Mouse (Mus musculus) B cell, adult 2 months (primary cell): Measurements from ENCODE around the gene Tns3.
"Not testable (repeated sequence)": the region's sequence is repeated elsewhere in the genome, so short reads cannot be mapped to it uniquely, and the experiment has no call there.

ENCODE experiments used
- DNase-seq, 2 experiments: peaks; one replicate each; pipeline ENCODE4 v3.0.0; 2022

Gene Tns3

DNA sequence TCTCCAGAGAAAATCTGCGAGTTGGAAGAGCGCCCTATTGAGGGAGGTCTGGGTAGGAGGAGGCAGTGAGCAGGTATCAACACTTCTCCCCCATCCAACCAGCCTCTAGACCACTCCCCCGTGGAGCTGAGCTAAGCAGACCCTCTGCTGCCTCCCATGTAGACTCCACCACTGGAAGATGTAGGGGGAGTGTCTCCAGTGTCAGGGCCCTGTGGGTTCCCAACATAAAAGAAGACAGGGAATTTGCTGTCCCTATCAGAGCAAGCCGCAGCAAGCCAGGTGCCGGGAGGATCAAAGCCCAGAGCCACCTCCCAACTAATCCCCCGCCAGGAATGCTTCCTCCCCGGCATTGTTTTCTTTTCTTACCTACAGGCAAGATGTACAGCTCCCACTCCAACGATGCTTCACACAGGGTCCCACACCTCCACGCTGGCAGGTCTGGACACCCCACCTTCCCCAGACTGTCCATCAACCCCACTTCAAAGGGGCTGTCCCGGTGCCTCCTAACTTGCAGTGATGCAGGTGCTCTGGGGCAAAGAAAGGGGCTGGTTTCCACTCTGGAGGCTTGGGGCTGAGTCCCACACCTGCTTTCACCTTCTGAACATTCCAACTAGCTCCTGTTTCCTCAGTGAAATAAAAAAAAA is 22.6 kb downstream of the Tns3 start:
- no peak for DNase-seq

DNA sequence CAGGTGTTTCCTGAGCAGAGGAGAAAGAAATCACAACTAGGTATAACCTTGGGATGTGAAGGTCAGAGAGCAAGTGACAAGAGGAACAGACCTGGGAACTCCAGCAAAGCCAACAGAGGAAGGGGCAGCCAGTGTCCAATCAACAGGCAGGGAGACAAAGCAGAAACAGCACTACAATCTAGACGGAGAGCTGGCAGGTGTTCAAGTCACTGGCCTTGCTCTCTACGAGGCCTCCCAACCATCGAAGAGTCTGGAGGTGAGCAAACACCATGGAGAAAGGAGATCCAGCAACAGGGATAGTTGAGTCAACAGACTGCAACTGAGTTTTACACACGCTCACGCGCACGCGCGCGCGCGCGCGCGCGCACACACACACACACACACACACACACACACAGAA is 24.6 kb downstream of the Tns3 start:
- DNase-seq: no peak

DNA sequence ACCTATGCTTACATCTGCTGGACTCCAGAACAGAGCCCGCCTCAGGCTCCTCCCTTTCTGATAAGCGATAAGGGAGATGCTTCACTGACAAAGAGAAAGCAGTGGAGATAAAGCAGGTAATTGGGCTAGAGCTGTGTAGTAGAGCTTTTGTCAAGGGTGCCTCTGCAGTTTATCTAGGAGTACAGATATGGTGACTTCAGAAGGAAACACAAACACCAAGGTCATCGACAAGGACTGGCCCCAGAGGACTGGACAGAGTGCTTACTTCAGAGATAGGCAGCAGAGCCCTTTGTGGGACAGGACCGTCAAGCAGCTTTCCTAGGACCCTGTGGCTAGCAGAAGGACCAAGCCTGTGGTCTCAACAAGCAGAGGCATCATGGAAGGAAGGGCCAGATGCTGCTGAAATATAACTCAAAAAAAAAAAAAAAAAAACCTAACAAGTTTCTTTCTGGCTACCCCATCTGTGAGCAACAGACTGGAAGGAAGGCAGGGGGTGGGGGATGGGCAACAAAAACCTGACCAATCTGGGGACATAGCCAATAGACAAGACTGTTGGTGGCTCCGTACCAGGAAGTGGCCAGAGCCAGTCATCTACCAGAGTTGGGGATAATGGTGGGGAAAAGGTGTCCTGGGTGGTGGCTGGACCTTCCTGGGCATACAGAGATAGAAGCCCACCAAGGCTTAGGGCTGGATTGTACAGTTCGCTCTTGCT is 25.2 kb downstream of the Tns3 start:
- DNase-seq: no peak

DNA sequence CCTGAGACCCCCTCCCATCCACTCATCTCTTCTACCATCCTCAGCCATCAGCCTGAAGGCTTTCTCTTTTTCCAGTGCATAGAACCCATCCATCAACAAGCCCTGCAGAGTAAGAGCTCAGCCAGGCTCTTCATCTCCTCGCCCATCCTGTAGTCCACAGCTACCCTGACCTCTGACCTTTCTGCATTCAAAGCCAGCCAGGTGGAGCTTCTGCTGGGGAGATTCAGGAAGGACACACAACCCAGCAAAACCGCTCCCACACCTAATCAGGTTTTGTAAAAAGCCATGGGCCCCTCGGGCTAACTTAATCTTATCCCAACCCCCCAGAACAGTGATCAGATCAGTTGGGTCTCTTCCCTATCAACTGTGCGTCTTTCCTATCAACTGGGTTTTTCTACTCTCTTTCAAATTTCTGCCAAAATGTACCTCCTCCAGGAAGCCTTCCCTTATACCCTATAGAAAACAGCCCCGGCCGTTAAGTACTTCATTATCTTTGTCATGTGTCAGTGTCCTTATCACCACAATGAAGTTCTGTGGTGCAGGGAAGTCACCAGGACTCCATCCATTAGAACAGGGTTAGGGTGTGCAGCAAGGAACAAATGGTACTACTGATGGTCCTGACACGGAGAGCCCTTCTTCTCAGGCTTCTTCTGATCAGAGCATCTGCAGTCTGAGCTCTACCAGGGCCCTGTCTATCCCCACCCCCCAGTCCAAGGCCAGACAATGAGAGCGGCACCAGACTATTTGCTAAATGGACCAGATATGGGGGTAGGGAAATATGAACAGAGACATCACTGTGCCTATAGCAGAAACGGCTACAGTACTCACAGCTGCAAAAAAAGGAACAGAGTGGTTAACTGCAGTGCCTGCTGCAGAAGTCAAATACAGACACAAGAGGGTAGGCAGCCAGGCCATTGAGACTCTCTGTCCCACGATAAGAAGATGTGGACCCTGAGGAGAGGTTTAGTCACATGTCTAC is 26.6 kb downstream of the Tns3 start:
- no peak for DNase-seq

DNA sequence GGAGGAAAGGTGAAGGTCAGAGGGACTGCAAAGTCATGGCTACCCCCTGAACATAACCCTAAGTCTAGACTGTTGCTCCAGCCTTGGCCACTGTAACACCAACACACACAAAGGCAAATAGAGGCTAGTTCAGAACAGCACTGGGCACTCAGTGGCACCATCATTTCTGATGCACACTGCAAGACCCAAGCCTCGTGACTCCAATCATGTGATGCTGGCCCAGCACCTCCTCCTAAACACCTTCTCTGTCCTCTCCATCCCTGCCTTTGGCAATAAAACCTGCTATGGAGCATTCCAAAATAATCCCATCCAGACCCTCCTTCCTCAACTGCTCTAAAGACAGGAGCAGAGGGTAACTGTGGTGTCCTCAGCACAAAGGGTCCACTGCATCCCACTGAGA is 27.7 kb downstream of the Tns3 start:
- no peak for DNase-seq

DNA sequence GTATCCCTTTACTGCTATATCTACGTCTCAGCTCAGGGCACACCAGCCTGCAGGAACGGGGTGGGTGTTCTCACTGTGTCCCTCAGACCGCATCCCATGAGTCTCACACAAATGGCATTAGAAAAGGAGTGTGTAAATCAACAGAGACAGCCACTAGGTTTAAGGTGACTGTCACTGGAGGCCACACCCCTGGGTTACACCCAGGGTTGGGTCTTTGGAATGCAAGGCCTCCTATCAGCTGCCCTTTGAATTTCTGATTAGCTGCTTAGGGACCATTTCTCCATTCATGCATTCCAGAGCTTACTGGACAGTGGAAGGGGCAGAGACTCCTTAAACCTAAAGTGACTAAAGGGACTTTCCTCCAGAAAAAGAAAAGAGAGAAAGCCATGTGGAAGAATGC is 28.6 kb downstream of the Tns3 start:
- no peak for DNase-seq

DNA sequence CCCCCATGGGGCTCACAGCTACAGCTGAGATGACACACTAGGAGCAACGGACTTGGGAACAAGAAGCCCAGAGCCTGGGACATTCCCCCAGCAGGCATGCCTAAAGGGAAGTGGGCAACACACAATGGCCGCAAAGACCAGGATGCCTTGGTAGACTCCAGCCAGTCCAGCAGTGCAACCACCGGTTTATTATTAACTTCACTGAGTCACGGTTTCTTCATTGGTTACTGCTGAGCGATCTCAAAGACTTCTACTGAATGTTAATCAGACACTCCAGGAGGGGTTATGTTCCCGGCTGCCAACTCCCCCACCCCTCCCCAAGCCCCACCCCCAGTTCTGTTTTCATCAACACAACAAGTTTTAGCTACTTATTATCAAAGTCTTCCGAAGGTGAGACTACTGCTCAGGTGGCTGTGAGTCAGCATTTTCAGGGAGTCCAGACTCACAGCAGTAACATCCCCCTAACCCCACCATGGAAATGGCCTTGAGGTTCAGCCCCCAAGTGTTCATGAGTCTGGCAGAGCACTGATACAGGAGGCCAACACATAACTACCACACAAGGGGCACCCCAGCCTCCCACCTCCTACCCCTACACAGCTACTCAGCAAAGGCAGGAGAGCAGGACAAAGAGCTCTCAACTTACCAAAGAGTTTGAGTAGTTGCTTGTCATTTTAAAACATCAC is 29.5 kb downstream of the Tns3 start:
- DNase-seq: no peak

DNA sequence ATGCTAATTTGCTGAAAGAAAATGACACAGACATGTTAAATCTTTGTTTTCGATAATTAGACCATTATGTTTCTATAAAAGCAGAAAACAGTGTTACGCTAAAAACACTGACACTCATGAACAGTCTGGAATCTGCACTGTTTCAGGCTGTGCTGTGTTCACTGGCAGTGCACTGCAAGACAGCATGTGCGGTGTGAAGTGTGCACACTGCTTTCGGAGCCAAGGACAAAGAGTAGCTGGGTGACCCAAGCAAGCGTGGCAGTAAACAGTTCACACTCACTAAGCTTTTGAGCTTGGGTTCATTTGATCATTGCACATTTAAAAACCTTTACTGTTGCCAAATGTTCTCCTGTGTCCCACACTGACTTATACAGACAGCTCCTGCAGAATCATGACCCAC is 32.2 kb downstream of the Tns3 start:
- no peak for DNase-seq

DNA sequence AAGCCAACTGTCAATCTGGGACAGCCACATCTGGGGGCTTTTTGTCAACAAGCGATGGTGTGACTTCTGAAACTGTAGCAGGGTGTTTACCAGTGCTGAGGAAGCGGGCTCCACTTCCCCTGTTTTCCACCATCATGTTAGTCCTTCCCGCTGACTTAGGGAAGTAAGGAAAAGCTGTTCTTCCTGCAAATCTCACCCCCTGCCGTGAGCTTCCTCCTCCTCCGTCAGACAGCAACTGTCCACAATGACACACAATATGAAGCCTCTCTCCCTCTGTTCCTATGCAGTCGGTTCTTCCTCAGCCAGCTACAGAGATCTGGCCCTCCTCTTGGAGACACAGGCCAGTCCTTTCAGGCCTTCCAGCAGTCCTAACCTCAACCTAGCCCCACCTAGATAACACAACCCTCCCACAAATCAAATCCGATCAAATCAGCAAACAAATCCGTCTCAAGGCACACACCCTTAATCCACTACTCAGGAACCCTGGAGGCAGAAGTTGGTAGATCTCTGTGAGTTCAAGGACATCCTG is 34.4 kb downstream of the Tns3 start:
- DNase-seq: no peak

DNA sequence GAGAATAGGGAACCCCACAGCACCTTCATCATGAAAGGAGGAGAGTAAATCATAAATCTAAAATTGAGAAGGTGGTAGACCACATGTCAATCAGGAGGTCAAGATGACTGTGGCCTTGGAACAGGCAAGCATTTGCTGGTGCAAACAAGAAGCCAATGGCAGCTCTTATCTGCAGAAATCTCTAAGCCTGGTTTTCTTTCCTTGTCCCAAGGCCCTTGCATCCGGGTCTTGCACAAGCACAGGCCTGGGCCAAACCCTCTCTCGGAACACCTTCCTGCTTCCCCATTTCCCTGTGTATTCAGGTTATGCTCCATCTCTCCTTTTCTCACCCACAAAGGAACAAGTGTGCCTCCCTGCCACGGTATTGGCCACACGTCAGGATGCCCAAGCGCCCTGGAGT is 35.0 kb downstream of the Tns3 start:
- no peak for DNase-seq

DNA sequence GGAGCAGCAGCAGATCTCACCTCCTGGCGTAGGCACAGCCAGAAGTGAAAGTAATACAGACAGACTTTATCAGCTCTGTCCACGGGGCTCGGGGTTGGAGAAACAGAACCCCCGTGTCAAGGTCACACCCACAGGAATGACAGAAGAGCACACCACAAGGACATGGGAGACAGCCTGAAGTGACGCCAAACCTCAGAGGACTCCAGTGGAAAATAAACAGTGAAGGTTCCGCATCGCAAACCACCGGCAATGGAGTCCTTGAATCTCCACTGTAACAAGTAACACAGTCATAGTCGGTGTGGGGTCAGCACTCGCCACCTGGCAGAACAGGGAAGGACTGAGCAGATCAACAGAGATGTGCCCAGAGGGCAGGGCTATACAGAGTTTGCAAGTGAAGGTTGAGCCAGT is 35.5 kb downstream of the Tns3 start:
- DNase-seq: peak; percentile 25 to 29

DNA sequence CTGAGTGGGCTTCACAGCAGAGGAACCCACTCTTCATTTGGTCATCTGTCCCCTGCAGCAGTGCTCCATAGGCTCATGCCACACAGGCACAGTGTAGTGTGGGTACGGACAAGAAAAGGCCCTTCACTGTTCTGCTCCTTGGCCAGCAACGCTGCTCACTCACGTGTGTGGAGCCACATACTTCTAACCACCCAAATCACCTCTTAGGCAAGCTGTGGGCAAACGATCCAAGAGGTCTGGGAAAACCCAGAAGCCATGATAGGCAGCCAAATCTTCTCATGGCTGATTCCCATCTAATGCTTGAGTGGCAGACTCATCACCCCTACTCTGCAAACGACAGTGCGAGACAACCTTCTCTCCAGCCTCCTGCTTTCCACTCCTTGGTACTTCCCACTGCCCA is 37.2 kb downstream of the Tns3 start:
- no peak for DNase-seq

DNA sequence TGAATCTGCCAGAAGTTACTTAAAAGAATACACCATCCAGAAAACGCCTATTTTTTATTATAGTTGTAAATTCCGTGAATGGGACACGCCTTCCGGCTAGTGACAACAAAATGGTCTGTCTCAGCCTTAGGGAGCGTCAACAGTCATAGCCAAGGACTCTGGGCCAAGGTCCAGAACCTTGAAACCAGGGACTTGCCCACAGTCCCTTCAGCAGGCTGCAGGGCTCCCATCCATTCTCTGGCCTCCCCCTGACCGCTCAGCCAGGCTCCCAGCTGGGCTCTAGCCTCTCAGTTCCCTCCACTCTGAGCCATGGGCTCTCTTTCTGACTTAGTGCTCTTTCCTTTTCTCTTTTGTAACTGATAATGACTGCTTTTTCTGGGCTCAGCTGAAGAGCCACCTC is 37.6 kb downstream of the Tns3 start:
- no peak for DNase-seq

DNA sequence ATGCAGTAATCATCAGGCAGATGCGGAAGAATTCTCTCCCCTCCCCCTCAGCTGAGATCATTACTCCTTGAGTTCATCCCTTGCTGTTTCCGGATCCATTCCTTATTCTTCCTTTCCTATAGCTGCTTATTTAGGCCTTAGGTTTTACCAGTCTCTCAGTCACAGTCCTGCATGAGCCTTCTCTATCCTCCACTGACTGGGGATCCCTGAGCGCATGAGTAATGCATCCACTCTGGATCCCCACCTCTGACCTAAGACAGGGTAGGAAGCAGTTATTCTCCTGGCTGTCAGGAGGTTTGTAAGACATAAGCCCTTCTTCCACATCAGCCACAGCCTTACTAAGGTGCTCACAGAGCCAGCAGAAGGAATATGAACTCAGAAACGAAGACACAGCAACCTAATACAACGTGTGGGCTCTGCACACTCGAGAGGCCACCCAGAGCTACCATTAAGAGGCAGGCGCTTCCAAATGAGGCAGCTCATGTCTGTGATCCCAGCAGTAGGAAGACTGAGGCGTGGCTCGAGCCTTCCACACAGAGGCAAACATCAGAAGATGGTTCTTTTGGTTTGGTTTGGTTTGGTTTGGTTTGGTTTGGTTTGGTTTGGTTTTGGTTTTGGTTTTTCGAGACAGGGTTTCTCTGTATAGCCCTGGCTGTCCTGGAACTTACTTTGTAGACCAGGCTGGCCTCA is 38.3 kb downstream of the Tns3 start:
- no peak for DNase-seq

DNA sequence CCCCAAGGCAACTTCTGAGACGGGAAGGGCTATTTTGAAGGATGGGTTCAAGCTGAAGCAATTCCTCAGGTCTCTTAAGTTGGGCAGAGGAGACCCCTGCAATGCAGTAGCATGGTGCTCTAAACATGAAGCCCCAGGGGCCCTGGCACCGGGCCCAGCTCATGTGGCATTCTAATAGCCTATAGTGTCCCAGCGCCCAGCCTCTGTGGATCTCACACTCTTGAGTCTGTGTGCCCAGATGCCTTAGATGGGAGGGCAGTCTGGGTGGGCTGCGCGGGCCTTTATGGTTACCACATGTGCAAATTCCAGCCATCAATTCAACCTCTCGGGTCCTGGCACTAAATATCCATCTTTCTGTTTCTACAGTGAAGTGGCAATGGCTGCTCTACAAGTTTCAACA is 38.9 kb downstream of the Tns3 start:
- DNase-seq: no peak

DNA sequence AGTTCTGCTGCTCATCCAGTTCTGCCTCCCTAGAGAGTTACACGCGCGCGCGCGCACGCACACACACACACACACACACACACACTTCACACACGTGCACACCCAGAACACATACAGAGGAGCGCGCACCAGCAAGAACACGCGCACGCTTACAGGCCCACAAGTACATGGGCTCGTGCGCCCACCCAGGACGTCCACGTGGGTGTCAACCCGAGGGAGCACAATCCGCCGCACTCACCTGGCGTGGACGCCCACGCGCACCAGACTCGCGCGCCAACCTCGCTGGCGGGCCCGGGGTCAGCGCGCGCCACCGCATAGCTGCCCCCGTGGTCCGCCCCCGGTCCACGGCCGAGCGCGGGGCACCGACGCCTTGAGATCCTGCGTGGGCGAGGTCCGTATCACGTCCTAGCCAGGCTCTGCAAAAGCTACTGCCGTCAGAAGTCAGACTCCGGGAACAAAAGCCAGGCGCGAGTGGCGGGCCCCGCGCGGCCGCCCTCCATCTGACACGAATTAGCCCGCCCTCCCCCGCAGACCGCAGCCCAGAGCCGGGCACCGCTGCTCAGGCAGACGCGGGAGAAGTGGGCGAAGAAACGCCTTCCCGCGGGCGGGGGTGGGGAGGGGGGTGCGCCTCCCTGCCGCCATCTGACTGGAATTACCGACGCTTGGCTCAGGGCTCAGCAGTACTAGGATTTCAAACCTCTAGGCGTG is 40.0 kb downstream of the Tns3 start:
- DNase-seq: peak; percentile 44 to 50

DNA sequence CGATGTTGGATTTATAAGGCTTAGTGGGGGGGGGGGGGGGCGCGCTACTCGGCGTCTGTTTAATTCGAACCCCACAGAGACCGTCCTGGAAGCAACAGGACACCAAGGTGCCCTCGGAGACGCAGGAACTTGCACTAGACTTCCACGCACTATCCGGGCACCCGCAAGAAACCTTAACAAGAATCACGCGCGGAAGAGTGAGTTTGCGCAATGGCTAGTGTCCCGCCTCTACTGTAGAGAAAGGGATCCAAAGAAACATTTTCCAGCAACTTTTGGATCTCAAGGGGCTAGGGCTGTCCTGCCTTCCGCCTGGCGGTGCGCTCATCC is 40.5 kb downstream of the Tns3 start:
- no peak for DNase-seq

DNA sequence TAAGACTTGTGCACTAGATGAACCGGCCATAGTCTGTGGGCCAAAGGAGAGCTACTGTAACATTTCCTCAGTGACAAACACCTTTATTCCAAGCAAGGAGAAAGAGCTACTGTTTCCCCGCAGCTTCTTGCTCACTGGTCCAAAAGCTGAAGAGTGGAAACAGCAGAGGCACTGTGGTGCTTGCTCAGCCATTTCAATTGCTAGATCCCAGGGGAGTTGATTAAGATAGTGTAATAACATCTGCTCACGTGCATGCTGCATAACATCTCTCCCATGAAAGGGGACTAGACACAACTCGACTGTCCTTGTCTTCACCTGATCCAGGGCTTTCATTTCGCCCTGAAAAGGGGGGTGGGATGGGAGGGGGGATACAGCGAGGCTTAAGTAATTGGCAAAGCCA is 41.7 kb downstream of the Tns3 start:
- peak; percentile 14 to 29 for DNase-seq

DNA sequence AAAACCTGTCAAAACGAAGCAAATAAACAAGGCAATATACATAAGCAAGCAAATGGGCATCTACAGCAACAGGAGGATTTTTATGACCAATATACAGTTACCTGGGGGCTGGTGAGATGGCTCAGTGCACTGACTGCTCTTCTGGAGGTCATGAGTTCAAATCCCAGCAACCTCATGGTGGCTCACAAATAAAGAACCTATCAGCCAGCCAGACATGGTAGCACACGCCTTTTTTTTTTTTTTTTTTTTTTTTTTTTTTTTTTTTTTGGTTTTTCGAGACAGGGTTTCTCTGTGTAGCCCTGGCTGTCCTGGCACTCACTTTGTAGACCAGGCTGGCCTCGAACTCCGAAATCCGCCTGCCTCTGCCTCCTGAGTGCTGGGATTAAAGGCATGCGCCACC is 45.2 kb downstream of the Tns3 start:
- DNase-seq: not testable (repeated sequence)

DNA sequence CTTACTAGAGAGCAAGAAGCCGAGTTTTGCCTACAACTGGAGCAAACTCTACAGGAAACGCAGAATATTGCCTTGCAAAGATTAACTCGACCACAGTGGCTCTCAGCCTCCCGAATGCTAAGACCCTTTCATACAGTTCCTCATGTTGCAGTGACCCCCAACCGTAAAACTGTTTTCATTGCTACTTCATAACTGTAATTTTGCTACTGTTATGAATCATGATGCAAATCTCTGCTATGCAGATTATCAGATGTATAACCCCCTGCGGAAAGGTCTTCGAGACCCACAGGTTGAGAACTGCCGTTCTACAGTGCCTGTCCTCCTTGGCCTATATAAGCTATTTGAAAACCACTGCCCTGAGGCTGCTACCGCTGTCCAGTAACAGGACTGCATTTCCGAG is 46.0 kb downstream of the Tns3 start:
- DNase-seq: no peak

DNA sequence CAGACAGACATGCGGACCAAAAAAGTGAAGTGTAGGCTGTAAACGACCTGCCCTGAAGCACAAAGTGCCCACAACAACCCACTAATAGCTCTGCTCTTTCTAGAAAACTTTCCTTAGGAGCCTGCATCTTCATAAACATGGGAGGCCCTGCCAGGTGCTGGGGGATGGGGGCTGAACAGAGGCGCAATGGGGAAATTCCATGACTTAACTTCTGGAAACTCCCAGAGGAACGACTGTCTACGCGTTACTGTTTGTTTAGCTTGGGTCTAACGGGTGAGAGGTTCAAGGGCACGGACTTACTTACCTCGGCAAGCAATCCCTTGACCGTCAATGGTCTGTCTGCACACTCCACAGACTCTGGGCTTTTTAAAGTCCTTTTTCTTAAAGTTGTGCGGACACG is 48.9 kb downstream of the Tns3 start:
- DNase-seq: no peak

DNA sequence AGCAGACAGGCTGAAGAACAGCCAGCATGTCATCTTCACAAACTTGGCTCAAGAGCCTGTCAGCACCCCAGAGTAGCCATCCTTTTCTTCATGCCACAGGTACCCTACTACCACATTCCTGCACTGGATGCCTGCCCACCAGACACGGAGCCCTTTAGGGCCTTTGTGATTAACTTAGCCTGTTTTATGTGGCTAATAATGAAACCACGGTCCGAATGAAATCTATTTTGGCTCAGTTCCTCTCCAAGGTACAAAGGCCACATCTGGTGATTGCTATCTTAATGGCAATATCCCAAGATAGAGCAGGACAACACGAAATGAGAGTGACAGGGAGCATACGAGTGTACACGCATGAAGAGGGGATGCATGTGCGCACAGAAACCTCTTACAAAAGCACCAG is 53.9 kb downstream of the Tns3 start:
- no peak for DNase-seq
